Mouse (Mus musculus) intestine, embryonic 15.5 days (tissue): Measurements from ENCODE around the gene Rccd1. TPM values are rescaled to one million over a fixed set of nuclear protein-coding genes. Genes with fewer than 3 reads are reported as not detected.

Source experiments
- ATAC-seq: fragments of 200-750 bp; cut with Nextera tagmentation; 2 replicates; pipeline ENCODE4 v1.8.0; 2017; ENCODE audit warnings: moderate TSS enrichment, moderate library complexity
- H3K27ac ChIP-seq: fragments of 300-500 bp; sonication (generic); 2 replicates; pipeline ENCODE4 v1.5.1; 2015; ENCODE audit warnings: mild to moderate bottlenecking, inconsistent platforms
- H3K27me3 ChIP-seq: fragments of 300-500 bp; sonication (generic); replicated peaks from 2 replicates; pipeline ENCODE4 v1.6.1; 2015; ENCODE audit warnings: inconsistent platforms
- H3K36me3 ChIP-seq: fragments of 300-500 bp; sonication (generic); 2 replicates; pipeline ENCODE4 v1.6.1; 2015; ENCODE audit warnings: inconsistent platforms
- H3K4me1 ChIP-seq: fragments of 300-500 bp; sonication (generic); replicated peaks from 2 replicates; pipeline ENCODE4 v1.6.1; 2015; ENCODE audit warnings: inconsistent platforms
- H3K4me2 ChIP-seq: fragments of 300-500 bp; sonication (generic); replicated peaks from 2 replicates; pipeline ENCODE4 v1.6.1; 2015; ENCODE audit warnings: mild to moderate bottlenecking, inconsistent platforms
- H3K4me3 ChIP-seq: fragments of 300-500 bp; sonication (generic); replicated peaks from 2 replicates; pipeline ENCODE4 v1.5.1; 2015; ENCODE audit warnings: inconsistent platforms
- H3K9ac ChIP-seq: fragments of 300-500 bp; sonication (generic); 2 replicates; pipeline ENCODE4 v1.6.1; 2015; ENCODE audit warnings: inconsistent platforms
- H3K9me3 ChIP-seq: fragments of 300-500 bp; sonication (generic); 2 replicates; pipeline ENCODE4 v1.6.1; 2016; ENCODE audit warnings: inconsistent platforms
- WGBS: fragments of 180-500 bp; shearing (Covaris S2); methylation state at CpG from one replicate; pipeline ENCODE4 v1.1.7; 2015; 5-methylcytosine and 5-hydroxymethylcytosine counted together
- polyA plus RNA-seq: library from polyadenylated mRNA; unstranded; fragments of >200 nt; fragmentation: Nextera tagmentation; extraction: Ambion mirVana; gene quantifications from 2 replicates; pipeline ENCODE4 v1.2.1, GENCODE M21; 2015

Gene Rccd1
- polyA plus RNA-seq, 1 experiment from 2014 or later, result 9.3 TPM

- H3K4me1 ChIP-seq, result peaks cover 11% of the 10 kb centered on the region
- no peaks in the 10 kb centered on the region for H3K27me3 ChIP-seq
- ATAC-seq, result peak; percentile 96
- H3K4me3 ChIP-seq, result peak within 1 kb of the TSS; percentile 78
- peaks cover 27% of the 10 kb centered on the region for H3K36me3 ChIP-seq
- WGBS, result 4% methylated on average over 21 of the region's 21 CpGs
- H3K9ac ChIP-seq, result peak within 1 kb of the TSS; percentile 81
- peak within 1 kb of the TSS; percentile 70 for H3K27ac ChIP-seq
- H3K9me3 ChIP-seq, result no peaks in the 10 kb centered on the region
- peak within 1 kb of the TSS; percentile 79 for H3K4me2 ChIP-seq
These were observed 55.1 kb downstream of the Rccd1 start, which contains the start of gene Vps33b for GRCm38 (mm10) chr7:80268897-80269750. Gene Vps33b, plus strand, starts transcription at chr7:80269649.

GRCm38 (mm10) chr7:80267764-80268163, 56.5 kb downstream of the Rccd1 start:
- H3K4me2 ChIP-seq, result no peak overlapping the region
- H3K27me3 ChIP-seq, result no peaks in the 10 kb centered on the region
- ATAC-seq, result no peak
- H3K36me3 ChIP-seq, result peaks cover 24% of the 10 kb centered on the region
- no peak overlapping the region for H3K9ac ChIP-seq
- H3K9me3 ChIP-seq, result no peaks in the 10 kb centered on the region
- no peak overlapping the region for H3K27ac ChIP-seq
- no peak overlapping the region for H3K4me3 ChIP-seq
- WGBS, result 78% methylated on average over 1 of the region's 1 CpGs
- peaks cover 11% of the 10 kb centered on the region for H3K4me1 ChIP-seq

GRCm38 (mm10) chr7:80264606-80265005, 59.6 kb downstream of the Rccd1 start:
- peaks cover 24% of the 10 kb centered on the region for H3K36me3 ChIP-seq
- no peak for ATAC-seq
- peaks cover 3% of the 10 kb centered on the region; the same call in 1 of the 2 replicates for H3K4me1 ChIP-seq
- no peak overlapping the region for H3K9ac ChIP-seq
- no peak overlapping the region for H3K4me2 ChIP-seq
- no peak overlapping the region for H3K4me3 ChIP-seq
- no peak overlapping the region for H3K27ac ChIP-seq
- no peaks in the 10 kb centered on the region for H3K27me3 ChIP-seq
- 95% methylated on average over 12 of the region's 12 CpGs for WGBS
- no peaks in the 10 kb centered on the region for H3K9me3 ChIP-seq

GRCm38 (mm10) chr7:80261372-80261990, 62.8 kb downstream of the Rccd1 start:
- peak overlapping the region; percentile 86 for H3K27ac ChIP-seq
- no peaks in the 10 kb centered on the region for H3K27me3 ChIP-seq
- ATAC-seq, result peak; percentile 76

GRCm38 (mm10) chr7:80260625-80261371, 63.5 kb downstream of the Rccd1 start, which contains the start of gene Ngrn:
Gene Ngrn, plus strand, starts transcription at chr7:80261215.
- H3K27ac ChIP-seq, result peak within 1 kb of the TSS; percentile 86
- H3K36me3 ChIP-seq, result peaks cover 16% of the 10 kb centered on the region
- H3K9ac ChIP-seq, result peak within 1 kb of the TSS; percentile 85
- ATAC-seq, result peak; percentile 92
- H3K4me2 ChIP-seq, result peak within 1 kb of the TSS; percentile 68
- no peaks in the 10 kb centered on the region for H3K27me3 ChIP-seq
- 26% methylated on average over 40 of the region's 40 CpGs for WGBS
- H3K9me3 ChIP-seq, result no peaks in the 10 kb centered on the region
- H3K4me1 ChIP-seq, result no peaks in the 10 kb centered on the region
- H3K4me3 ChIP-seq, result peak within 1 kb of the TSS; percentile 91

More at GRCm38 (mm10) chr7:80261372-80261990, 62.8 kb downstream of the Rccd1 start:
- peak overlapping the region; percentile 85 for H3K9ac ChIP-seq
- no peaks in the 10 kb centered on the region for H3K9me3 ChIP-seq
- H3K4me3 ChIP-seq, result peak overlapping the region; percentile 91
- no peaks in the 10 kb centered on the region for H3K4me1 ChIP-seq
- H3K4me2 ChIP-seq, result peak overlapping the region; percentile 68
- WGBS, result under 1% methylated on average over 32 of the region's 32 CpGs
- peaks cover 18% of the 10 kb centered on the region for H3K36me3 ChIP-seq

- H3K4me2 ChIP-seq, result no peak overlapping the region
- H3K4me1 ChIP-seq, result 0 out of 2 replicates have a peak, but pooled peaks cover 3% of the 10 kb centered on the region
- WGBS, result 63% methylated on average over 2 of the region's 2 CpGs
- no peaks in the 10 kb centered on the region for H3K36me3 ChIP-seq
- no peaks in the 10 kb centered on the region for H3K9me3 ChIP-seq
- H3K27ac ChIP-seq, result no peak overlapping the region
- no peaks in the 10 kb centered on the region for H3K27me3 ChIP-seq
- no peak for ATAC-seq
- H3K4me3 ChIP-seq, result no peak overlapping the region
- no peak overlapping the region for H3K9ac ChIP-seq
These were observed 66.5 kb downstream of the Rccd1 start for GRCm38 (mm10) chr7:80257706-80258105.

- Histone ChIP-seq H3K36me3 (no peaks in the 10 kb centered on the region), H3K4me3 (no peak overlapping the region), H3K4me2 (no peak overlapping the region), H3K9ac (no peak overlapping the region), H3K27ac (no peak overlapping the region), H3K4me1 (0 out of 2 replicates have a peak, but pooled peaks cover 3% of the 10 kb centered on the region), H3K27me3 (no peaks in the 10 kb centered on the region), H3K9me3 (no peaks in the 10 kb centered on the region)
- WGBS, result 78% methylated on average over 2 of the region's 2 CpGs
- ATAC-seq, result no peak
These were observed 68.3 kb downstream of the Rccd1 start for GRCm38 (mm10) chr7:80255981-80256380.

GRCm38 (mm10) chr7:80252886-80253285, 71.4 kb downstream of the Rccd1 start:
- Histone ChIP-seq H3K27me3 (no peaks in the 10 kb centered on the region), H3K4me3 (no peak overlapping the region), H3K36me3 (no peaks in the 10 kb centered on the region), H3K27ac (no peak overlapping the region), H3K4me1 (0 out of 2 replicates have a peak, but pooled peaks cover 3% of the 10 kb centered on the region), H3K9ac (no peak overlapping the region), H3K4me2 (no peak overlapping the region), H3K9me3 (no peaks in the 10 kb centered on the region)
- WGBS, result 74% methylated on average over 11 of the region's 11 CpGs
- no peak for ATAC-seq

- 81% methylated on average over 7 of the region's 7 CpGs for WGBS
- no peaks in the 10 kb centered on the region for H3K36me3 ChIP-seq
- no peaks in the 10 kb centered on the region for H3K9me3 ChIP-seq
- H3K4me2 ChIP-seq, result no peak overlapping the region
- no peaks in the 10 kb centered on the region for H3K27me3 ChIP-seq
- H3K4me3 ChIP-seq, result no peak overlapping the region
- no peak overlapping the region for H3K9ac ChIP-seq
- H3K4me1 ChIP-seq, result 0 out of 2 replicates have a peak, but pooled peaks cover 3% of the 10 kb centered on the region
- ATAC-seq, result no peak
- H3K27ac ChIP-seq, result no peak overlapping the region
These were observed 71.8 kb downstream of the Rccd1 start for GRCm38 (mm10) chr7:80252437-80252836.

- Histone ChIP-seq H3K4me2 (peak overlapping the region; percentile 63), H3K9ac (no peak overlapping the region), H3K27ac (no peak overlapping the region), H3K4me1 (no peaks in the 10 kb centered on the region), H3K36me3 (no peaks in the 10 kb centered on the region), H3K27me3 (no peaks in the 10 kb centered on the region), H3K9me3 (no peaks in the 10 kb centered on the region), H3K4me3 (peak overlapping the region; percentile 57)
- ATAC-seq, result no peak
- 39% methylated on average over 7 of the region's 7 CpGs for WGBS
These were observed 77.4 kb downstream of the Rccd1 start for GRCm38 (mm10) chr7:80246859-80247258.

- ATAC-seq, result peak; percentile 97
- Histone ChIP-seq H3K4me2 (peak within 1 kb of the TSS; percentile 63), H3K27ac (peak within 1 kb of the TSS; percentile 79), H3K27me3 (no peaks in the 10 kb centered on the region), H3K9ac (peak within 1 kb of the TSS; percentile 62), H3K4me3 (peak within 1 kb of the TSS; percentile 57), H3K9me3 (no peaks in the 10 kb centered on the region), H3K36me3 (no peaks in the 10 kb centered on the region), H3K4me1 (no peaks in the 10 kb centered on the region)
- under 1% methylated on average over 48 of the region's 48 CpGs for WGBS
These were observed 78.0 kb downstream of the Rccd1 start, which contains the start of gene Ttll13 for GRCm38 (mm10) chr7:80246148-80246721. Gene Ttll13, plus strand, starts transcription at chr7:80246376.
